Mouse (Mus musculus) CD8-positive naive resting alpha-beta T cell, adult 57 days (primary cell): Measurements from ENCODE around the gene Ptpre. TPM values are rescaled to one million over a fixed set of nuclear protein-coding genes. Genes with fewer than 3 reads are reported as not detected.

ENCODE experiments used
- total RNA-seq: library from RNA; stranded (reverse); gene quantifications from one replicate; pipeline ENCODE4 v1.2.4, GENCODE M21; 2023

Gene Ptpre
- 23.9 TPM for total RNA-seq

GRCm38 (mm10) chr7:135537341-135537901, at the start of gene Ptpre:
Ptpre (plus strand) TSS chr7:135537481.

GRCm38 (mm10) chr7:135528515-135528914, 8.8 kb upstream of the Ptpre start, which contains the start of gene Clrn3:
Clrn3 (minus strand) TSS chr7:135528654.

GRCm38 (mm10) chr7:135715642-135716444, 178.6 kb downstream of the Ptpre start, which contains the start of gene Mki67:
Mki67 (minus strand) TSS chr7:135716361.

Other genes with a start within 250 kb of the Ptpre start
- not detected for gene Foxi2, start 127.2 kb upstream of the Ptpre start, total RNA-seq
- gene Clrn3, start 8.8 kb upstream of the Ptpre start, total RNA-seq = not detected
- gene Mki67, start 178.9 kb downstream of the Ptpre start, total RNA-seq = 2.7 TPM